Mouse (Mus musculus) heart, adult 2 months (tissue): Measurements from ENCODE around the gene Zcchc3. TPM values are rescaled to one million over a fixed set of nuclear protein-coding genes. Genes with fewer than 3 reads are reported as not detected.

ENCODE experiments used
- DNase-seq, 2 experiments: peaks; one replicate each; pipeline ENCODE4 v3.0.0; 2021
- H3K27ac ChIP-seq: fragments of 200-600 bp; 2 replicates; pipeline ENCODE4 v1.8.1; 2022
- H3K27me3 ChIP-seq: fragments of 200-500 bp; 2 replicates; pipeline ENCODE4 v1.6.1; 2012; ENCODE audit warnings: mild to moderate bottlenecking, low read length, inconsistent platforms, mixed read lengths; ENCODE audit not compliant: control insufficient read depth, insufficient read depth
- H3K36me3 ChIP-seq: fragments of 200-500 bp; 2 replicates; pipeline ENCODE4 v1.6.1; 2012; ENCODE audit warnings: low read length, inconsistent platforms; ENCODE audit not compliant: control insufficient read depth, insufficient read depth
- H3K4me1 ChIP-seq: fragments of 200-500 bp; 2 replicates; pipeline ENCODE4 v1.6.1; 2011; ENCODE audit warnings: low read length; ENCODE audit not compliant: control insufficient read depth, insufficient read depth
- H3K4me3 ChIP-seq: fragments of 200-600 bp; 2 replicates; pipeline ENCODE4 v1.8.1; 2022
- H3K79me2 ChIP-seq: fragments of 200-500 bp; replicated peaks from 2 replicates; pipeline ENCODE4 v1.6.1; 2012; ENCODE audit warnings: mild to moderate bottlenecking, inconsistent platforms, low read length, moderate library complexity, mixed read lengths; ENCODE audit not compliant: control insufficient read depth, insufficient read depth
- H3K9ac ChIP-seq: fragments of 200-500 bp; 2 replicates; pipeline ENCODE4 v1.6.1; 2012; ENCODE audit warnings: low read depth, mild to moderate bottlenecking, control low read depth, inconsistent platforms, low read length, mixed read lengths
- CTCF ChIP-seq: fragments of 200-600 bp; IDR thresholded peaks from 2 replicates; pipeline ENCODE4 v1.8.1; 2022; ENCODE audit warnings: antibody characterized with exemption, mild to moderate bottlenecking, moderate library complexity
- EP300 ChIP-seq: fragments of 200-500 bp; IDR thresholded peaks from 2 replicates; pipeline ENCODE4 v1.6.1; 2011; ENCODE audit warnings: low read depth, low read length, control low read depth; ENCODE audit not compliant: insufficient read depth
- POLR2A ChIP-seq: fragments of 200-500 bp; IDR thresholded peaks from 2 replicates; pipeline ENCODE4 v1.6.1; 2011; ENCODE audit warnings: mild to moderate bottlenecking, low read depth, low read length, control low read depth; ENCODE audit not compliant: insufficient read depth
- WGBS: fragments of 180-500 bp; shearing (Covaris S2); methylation state at CpG from one replicate; pipeline ENCODE4 v1.1.7; 2018; 5-methylcytosine and 5-hydroxymethylcytosine counted together
- intact Hi-C: fragments of 180-260 bp; cut with DNase I; formaldehyde crosslinking; loops from one replicate; pipeline ENCODE4 v1.15.1; 2025
- polyA plus RNA-seq: library from polyadenylated mRNA; depleted of rRNA; stranded (reverse); fragments of >200 nt; gene quantifications from 2 replicates; pipeline ENCODE4 v1.2.3, GENCODE M21; 2012
- total RNA-seq, 2 experiments: library from RNA; stranded (reverse); gene quantifications; 2 replicates each; pipeline ENCODE4 v1.2.3; 2021

Gene Zcchc3
- total and polyA plus RNA-seq, 3 experiments, result 4.0 to 9.1 (median 6.7) TPM

GRCm38 (mm10) chr2:152398691-152399090, 16.1 kb downstream of the Zcchc3 start:
- H3K36me3 ChIP-seq, result no peaks in the 10 kb centered on the region
- peak overlapping the region; percentile 75 for H3K27ac ChIP-seq
- intact Hi-C loops, result no loop called here

GRCm38 (mm10) chr2:152397680-152398435, 17.0 kb downstream of the Zcchc3 start, which contains the start of gene Sox12:
TSS of gene Sox12 (minus strand) at chr2:152398063.
- DNase-seq, result peak; percentile 94 to 97
- Histone ChIP-seq H3K4me1 (peaks cover 5% of the 10 kb centered on the region), H3K79me2 (no peaks in the 10 kb centered on the region), H3K27ac (peak within 1 kb of the TSS; percentile 86), H3K9ac (peak within 1 kb of the TSS; percentile 71), H3K4me3 (peak within 1 kb of the TSS; percentile 70), H3K27me3 (no peaks in the 10 kb centered on the region), H3K36me3 (no peaks in the 10 kb centered on the region)
- 3% methylated on average over 91 of the region's 104 CpGs for WGBS
- intact Hi-C loops, result loop anchor here (2.0 kb wide), 1 partner anchor 17 kb away; the partner anchor contains the start of genes 6820408C15Rik and Zcchc3
- TF ChIP-seq POLR2A (no peak), EP300 (no peak), CTCF (no peak)

More at GRCm38 (mm10) chr2:152398691-152399090, 16.1 kb downstream of the Zcchc3 start:
- Histone ChIP-seq H3K4me3 (peak overlapping the region; percentile 70), H3K4me1 (peaks cover 5% of the 10 kb centered on the region), H3K79me2 (no peaks in the 10 kb centered on the region), H3K27me3 (no peaks in the 10 kb centered on the region), H3K9ac (peak overlapping the region; percentile 71)
- WGBS, result 0% methylated on average over 38 of the region's 38 CpGs
- TF ChIP-seq EP300 (0 out of 2 replicates have a peak, but pooled peaks have one; percentile 8), CTCF (peak; percentile 40), POLR2A (0 out of 2 replicates have a peak, but pooled peaks have one; percentile 40)
- peak; percentile 96 to 97 for DNase-seq

GRCm38 (mm10) chr2:152397004-152397589, 17.7 kb downstream of the Zcchc3 start:
- no peaks in the 10 kb centered on the region for H3K36me3 ChIP-seq
- H3K4me1 ChIP-seq, result peaks cover 5% of the 10 kb centered on the region
- WGBS, result under 1% methylated on average over 72 of the region's 77 CpGs
- peak overlapping the region; percentile 60 for H3K27ac ChIP-seq
- peak overlapping the region; percentile 63 for H3K9ac ChIP-seq
- H3K79me2 ChIP-seq, result no peaks in the 10 kb centered on the region
- H3K27me3 ChIP-seq, result no peaks in the 10 kb centered on the region
- peak overlapping the region; percentile 49 for H3K4me3 ChIP-seq
- TF ChIP-seq EP300 (no peak), POLR2A (0 out of 2 replicates have a peak, but pooled peaks have one; percentile 30), CTCF (no peak)
- DNase-seq, result peak; percentile 81 to 86
- intact Hi-C loops, result loop anchor here (2.0 kb wide), 1 partner anchor 18 kb away; the partner anchor contains the start of genes 6820408C15Rik and Zcchc3

- peak; percentile 80 to 83 for DNase-seq
- TF ChIP-seq CTCF, result peak; percentile 50
- no peak for TF ChIP-seq POLR2A
- Histone ChIP-seq H3K4me3 (peak overlapping the region; percentile 49), H3K9ac (peak overlapping the region; percentile 63), H3K36me3 (no peaks in the 10 kb centered on the region), H3K27me3 (no peaks in the 10 kb centered on the region), H3K79me2 (no peaks in the 10 kb centered on the region), H3K27ac (peak overlapping the region; percentile 60), H3K4me1 (peaks cover 5% of the 10 kb centered on the region)
- WGBS, result 1% methylated on average over 46 of the region's 46 CpGs
- intact Hi-C loops, result loop anchor here (2.0 kb wide), 1 partner anchor 18 kb away; the partner anchor contains the start of genes 6820408C15Rik and Zcchc3
Measured at GRCm38 (mm10) chr2:152396110-152397003, 18.5 kb downstream of the Zcchc3 start.

GRCm38 (mm10) chr2:152395271-152395920, 19.4 kb downstream of the Zcchc3 start:
- 34% methylated on average over 13 of the region's 13 CpGs for WGBS
- intact Hi-C loops, result no loop called here
- Histone ChIP-seq H3K4me3 (no peak overlapping the region), H3K9ac (no peak overlapping the region), H3K4me1 (peaks cover 5% of the 10 kb centered on the region), H3K36me3 (no peaks in the 10 kb centered on the region), H3K79me2 (no peaks in the 10 kb centered on the region), H3K27me3 (no peaks in the 10 kb centered on the region), H3K27ac (peak overlapping the region; percentile 40)
- TF ChIP-seq CTCF, result no peak
- TF ChIP-seq EP300, result no peak
- TF ChIP-seq POLR2A, result no peak
- DNase-seq, result no peak
